Mouse (Mus musculus): ENCODE data around the gene Cd244a.

Cd244a gene

GRCm38 (mm10) chr1:171604686-171605085, 45.7 kb downstream of the Cd244a start:
- DNase-seq: no peak

DNA sequence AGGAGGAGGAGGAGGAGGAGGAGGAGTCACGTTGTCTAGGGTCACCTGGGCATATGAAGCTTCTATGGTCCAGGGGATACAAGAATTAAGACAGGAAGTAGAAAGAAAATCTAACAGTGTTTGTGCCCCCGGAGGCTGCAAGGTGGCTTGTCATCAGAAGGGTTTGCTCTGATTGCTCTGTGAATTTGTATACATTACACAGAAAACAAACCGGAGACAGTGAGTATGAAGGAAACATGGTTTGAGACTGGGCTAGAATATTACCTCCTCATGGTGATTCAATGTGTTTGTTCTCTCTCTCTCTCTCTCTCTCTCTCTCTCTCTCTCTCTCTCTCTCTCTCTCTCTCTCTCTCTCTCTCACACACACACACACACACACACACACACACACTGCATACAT, 47.7 kb downstream of the Cd244a start:
- DNase-seq: no peak

- peak; percentile 85 for DNase-seq
Measured at GRCm38 (mm10) chr1:171607176-171607575, 48.2 kb downstream of the Cd244a start, which contains the start of gene Ly9. TSS of gene Ly9 (minus strand) at chr1:171607410.

GRCm38 (mm10) chr1:171610026-171610425, 51.0 kb downstream of the Cd244a start:
- peak; percentile 48 for DNase-seq

DNA sequence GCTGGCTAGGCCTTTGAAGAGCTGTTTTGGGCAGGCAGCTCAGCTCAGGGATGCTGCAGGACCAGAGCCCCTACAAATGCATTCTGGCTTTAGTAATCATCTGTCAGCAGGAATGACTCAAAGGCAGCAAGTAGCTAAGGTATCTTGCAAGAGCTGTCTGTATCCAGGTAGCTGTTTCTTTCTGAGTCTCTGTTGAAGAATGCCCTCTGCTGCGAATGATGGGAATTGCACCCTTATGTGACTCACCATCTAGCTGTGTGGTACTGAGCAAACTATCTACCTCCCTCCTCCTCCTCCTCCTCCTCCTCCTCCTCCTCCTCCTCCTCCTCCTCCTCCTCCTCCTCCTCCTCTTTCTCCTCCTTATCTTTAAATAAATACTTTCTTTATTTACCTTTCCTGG, 51.8 kb downstream of the Cd244a start:
- DNase-seq: peak; percentile 54

DNA sequence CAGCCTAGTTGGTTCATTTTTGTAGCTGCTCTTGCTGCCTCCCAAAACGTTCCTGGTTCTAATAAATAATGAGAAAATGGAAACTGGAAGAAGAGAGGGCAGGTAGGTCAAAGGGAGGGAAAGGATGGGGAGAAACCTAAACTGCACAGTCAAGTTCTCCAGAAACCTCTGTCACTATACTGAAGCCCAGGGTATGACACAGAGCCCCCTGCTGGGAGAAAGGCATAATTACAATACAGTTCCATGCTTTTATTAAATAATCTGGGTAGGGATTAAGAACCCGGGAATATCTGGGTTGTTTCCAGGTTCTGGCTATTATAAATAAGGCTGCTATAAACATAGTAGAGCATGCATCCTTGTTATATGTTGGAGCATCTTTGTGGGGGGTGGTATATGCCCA, 55.0 kb downstream of the Cd244a start:
- DNase-seq: peak; percentile 27

DNA sequence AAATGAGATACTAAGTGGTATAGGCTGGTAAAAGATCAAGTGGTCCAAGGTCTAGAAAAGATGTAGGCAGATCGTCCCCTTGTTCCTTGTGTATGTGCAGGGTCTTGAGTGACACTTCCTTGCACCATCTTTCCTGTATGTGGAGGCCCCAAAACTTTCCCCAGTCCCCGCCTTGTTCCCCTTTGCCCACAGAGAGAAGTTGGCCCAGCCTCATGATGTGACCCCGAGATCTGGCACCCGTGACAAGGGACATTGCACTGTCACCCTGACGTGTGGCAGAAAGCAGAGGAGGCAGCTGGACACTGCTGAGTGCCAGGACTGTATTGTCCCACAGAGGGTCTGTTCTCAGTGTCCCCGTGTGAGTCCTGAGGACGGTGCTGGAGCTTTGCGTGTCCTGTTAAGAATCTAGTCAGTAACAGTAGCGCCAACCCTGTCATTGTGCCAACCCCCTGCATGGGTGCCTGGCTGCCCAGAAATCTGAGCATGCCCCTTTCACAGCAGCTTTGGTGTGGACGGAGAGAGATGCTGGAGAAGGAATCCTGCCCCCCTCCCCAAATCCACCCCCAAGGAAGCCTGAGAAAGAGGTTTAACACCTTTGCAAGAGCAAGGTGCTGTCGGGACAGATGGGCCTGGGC, 58.0 kb downstream of the Cd244a start:
- DNase-seq: no peak

DNA sequence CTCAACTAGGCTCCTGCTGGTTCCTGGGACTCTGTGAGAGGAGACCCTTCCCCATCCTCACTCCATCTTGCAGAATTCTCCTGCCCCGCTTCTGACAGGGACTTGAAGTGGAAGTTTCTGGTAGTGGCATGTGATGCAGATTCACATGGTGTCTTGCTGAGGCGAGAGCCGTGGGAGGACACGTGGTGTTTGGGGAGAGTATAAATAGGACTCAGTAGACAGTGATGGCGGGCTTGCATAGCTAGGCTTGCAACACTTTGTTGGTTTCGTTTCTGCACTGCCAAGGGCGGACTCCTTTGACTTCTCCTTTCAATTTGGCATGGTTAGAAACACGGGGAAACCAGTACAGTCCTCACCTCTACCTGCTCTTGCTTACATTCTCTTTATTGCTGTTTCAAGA, 60.0 kb downstream of the Cd244a start:
- DNase-seq: no peak

- DNase-seq: no peak
Measured at GRCm38 (mm10) chr1:171619645-171620044, 60.7 kb downstream of the Cd244a start.

GRCm38 (mm10) chr1:171620091-171620490, 61.1 kb downstream of the Cd244a start:
- no peak for DNase-seq

- DNase-seq: no peak
Measured at GRCm38 (mm10) chr1:171627801-171628200, 68.8 kb downstream of the Cd244a start.

- no peak for DNase-seq
Measured at GRCm38 (mm10) chr1:171629168-171629567, 70.2 kb downstream of the Cd244a start.

DNA sequence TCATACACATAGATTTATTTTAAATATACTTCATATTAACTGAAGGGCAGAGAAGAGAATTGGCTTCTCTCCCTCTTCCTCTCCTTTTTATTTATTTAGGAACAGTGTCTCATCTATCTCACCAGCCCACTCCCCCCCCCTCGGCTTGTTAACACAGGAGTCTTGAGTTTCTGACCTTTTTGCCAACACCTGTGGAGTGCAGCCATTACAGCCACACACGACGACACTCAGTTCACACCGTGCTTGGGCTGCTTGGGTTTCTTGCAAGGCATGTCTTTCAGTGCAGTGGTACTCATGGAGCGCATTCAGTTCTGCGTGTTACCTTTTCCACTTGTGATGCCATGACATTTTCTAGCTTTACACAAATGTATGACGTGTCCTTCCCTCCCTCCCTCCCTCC, 71.0 kb downstream of the Cd244a start:
- no peak for DNase-seq

- no peak for DNase-seq
Measured at GRCm38 (mm10) chr1:171630912-171631311, 71.9 kb downstream of the Cd244a start.

GRCm38 (mm10) chr1:171631447-171631846, 72.5 kb downstream of the Cd244a start:
- DNase-seq: no peak

DNA sequence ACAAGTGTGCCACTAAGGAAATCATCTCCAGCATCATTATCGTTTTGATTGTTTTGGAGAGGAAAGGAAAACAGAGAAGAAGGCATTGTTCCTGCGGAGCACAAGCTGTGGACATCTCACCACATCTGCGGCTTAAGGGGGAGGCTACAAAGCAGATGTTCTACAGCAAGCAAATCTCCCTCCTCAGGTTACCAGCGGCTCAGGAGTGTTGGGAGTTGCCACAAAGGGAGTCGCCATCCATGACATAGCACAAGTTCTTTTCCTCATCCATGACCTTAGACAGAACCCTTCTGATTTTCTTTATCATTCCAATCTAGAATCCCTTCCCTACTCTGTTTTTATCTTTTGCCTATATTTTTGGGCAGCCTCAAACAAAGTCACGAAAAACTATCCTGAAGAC, 76.7 kb downstream of the Cd244a start:
- DNase-seq: no peak

GRCm38 (mm10) chr1:171637101-171637500, 78.1 kb downstream of the Cd244a start:
- no peak for DNase-seq

DNA sequence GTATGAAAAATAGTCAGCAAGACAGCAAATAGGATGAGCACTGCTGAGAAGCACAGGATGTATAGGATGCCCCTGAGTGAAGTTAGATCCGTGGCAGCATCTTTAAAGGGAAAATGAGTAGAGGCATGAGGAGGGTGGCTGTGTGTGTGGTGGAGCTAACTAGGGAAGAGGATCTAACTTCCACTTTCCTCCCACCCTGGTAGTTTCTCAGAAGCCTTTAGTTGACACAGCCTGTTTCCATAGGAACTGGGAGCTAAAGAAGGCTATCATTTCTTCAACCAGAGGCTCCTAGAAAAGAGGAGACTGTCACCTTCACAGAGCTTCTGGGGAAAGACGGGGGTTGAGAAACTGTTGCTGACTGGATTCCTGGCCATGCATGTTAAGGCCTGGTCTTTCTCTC, 79.7 kb downstream of the Cd244a start:
- DNase-seq: no peak

GRCm38 (mm10) chr1:171640796-171641195, 81.8 kb downstream of the Cd244a start:
- no peak for DNase-seq

DNA sequence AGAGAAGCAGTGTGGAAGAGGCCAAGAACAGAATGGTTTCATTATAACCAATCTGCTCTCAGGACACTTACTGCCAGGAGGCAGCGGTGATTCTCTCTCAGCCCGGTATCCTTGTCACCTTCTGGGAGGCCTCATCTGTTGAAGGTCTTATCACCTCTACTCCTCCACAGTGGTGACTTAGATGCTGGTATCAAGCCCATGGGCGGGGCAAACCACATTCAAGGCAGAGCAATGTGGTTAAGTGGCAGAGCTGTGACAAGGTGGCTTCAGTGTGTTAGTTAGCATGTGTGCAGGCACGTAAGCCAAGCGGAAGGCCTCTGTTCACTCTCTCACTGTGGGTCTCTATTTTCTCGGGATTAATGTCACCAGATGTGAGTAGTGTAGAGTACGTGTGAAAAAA, 84.6 kb downstream of the Cd244a start:
- DNase-seq: peak; percentile 50

DNA sequence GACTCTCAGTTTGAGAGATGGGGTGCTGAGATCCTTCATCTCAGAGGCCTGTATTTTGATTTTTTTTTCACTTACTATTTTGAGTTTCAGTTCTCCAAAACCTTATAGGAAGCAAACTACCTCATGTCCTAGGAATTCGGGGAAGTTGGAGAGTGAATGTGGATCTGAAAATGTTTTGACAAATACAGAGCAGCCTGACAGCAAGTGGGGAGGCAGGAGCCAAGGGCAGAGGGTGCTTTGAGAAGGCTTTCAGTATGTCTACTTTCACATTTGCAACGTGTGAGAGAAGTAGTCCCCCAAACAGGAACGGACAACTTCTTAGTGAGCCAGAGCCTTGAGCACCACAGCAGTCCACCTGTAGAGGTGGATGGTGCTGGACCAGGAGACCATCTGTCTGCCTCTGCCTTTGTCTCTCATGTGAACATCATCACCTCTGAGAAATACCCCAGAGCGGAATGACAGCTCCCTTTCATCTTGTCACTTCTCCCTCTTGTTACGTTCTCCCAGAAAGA, 87.5 kb downstream of the Cd244a start:
- DNase-seq: no peak

- DNase-seq: no peak
Measured at GRCm38 (mm10) chr1:171647716-171648115, 88.7 kb downstream of the Cd244a start.

- no peak for DNase-seq
Measured at GRCm38 (mm10) chr1:171648840-171649239, 89.8 kb downstream of the Cd244a start.

DNA sequence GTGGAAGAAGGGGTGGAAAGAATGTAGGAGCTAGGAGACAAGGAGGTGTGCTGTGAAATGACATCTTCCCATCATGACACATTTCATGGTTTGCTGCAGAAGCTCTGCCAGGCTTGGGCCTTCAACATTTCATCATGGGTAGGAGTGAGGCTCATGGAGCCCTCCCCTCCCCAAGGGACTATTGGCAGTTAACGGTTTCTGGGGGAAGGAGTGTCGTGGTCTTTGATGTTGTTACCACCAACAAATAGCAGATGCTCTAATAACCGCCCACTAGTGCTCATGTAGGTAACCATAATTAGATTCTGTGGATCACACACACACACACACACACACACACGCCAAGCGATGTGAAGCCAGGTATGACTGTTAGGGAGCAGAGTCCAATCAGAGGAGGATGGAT, 93.7 kb downstream of the Cd244a start, which contains the start of gene Slamf7:
Slamf7 (minus strand) TSS at position 302 of the 400 bp plus-strand sequence.
- no peak for DNase-seq

GRCm38 (mm10) chr1:171658561-171658991, 99.6 kb downstream of the Cd244a start:
- no peak for DNase-seq
